Mouse (Mus musculus): Measurements from ENCODE around the gene Rufy1.

Gene Rufy1

GRCm38 (mm10) chr11:50426056-50426455 lies 4.9 kb downstream of the Rufy1 start:
- no peak for DNase-seq (ENCODE audit: low read depth, low spot score)

GRCm38 (mm10) chr11:50421934-50422780 lies 8.8 kb downstream of the Rufy1 start:
- DNase-seq (ENCODE audit: low read depth, low spot score), result peak; percentile 74

- no peak for DNase-seq (ENCODE audit: low read depth, low spot score)
These were observed 9.5 kb downstream of the Rufy1 start for GRCm38 (mm10) chr11:50421461-50421860.

- DNase-seq (ENCODE audit: low read depth, low spot score), result no peak
These were observed 13.1 kb downstream of the Rufy1 start for GRCm38 (mm10) chr11:50417856-50418255.

GRCm38 (mm10) chr11:50415563-50416241 lies 15.2 kb downstream of the Rufy1 start:
- no peak for DNase-seq (ENCODE audit: low read depth, low spot score)

GRCm38 (mm10) chr11:50407235-50407634 lies 23.7 kb downstream of the Rufy1 start:
- DNase-seq (ENCODE audit: low read depth, low spot score), result no peak

GRCm38 (mm10) chr11:50403367-50404014 lies 27.4 kb downstream of the Rufy1 start:
- DNase-seq (ENCODE audit: low read depth, low spot score), result no peak

GRCm38 (mm10) chr11:50402481-50402880 lies 28.4 kb downstream of the Rufy1 start:
- no peak for DNase-seq (ENCODE audit: low read depth, low spot score)

GRCm38 (mm10) chr11:50398803-50399202 lies 32.1 kb downstream of the Rufy1 start:
- DNase-seq (ENCODE audit: low read depth, low spot score), result no peak

GRCm38 (mm10) chr11:50397316-50397715 lies 33.6 kb downstream of the Rufy1 start:
- no peak for DNase-seq (ENCODE audit: low read depth, low spot score)

- no peak for DNase-seq (ENCODE audit: low read depth, low spot score)
These were observed 34.1 kb downstream of the Rufy1 start for GRCm38 (mm10) chr11:50396766-50397307.

GRCm38 (mm10) chr11:50394731-50395130 lies 36.2 kb downstream of the Rufy1 start:
- DNase-seq (ENCODE audit: low read depth, low spot score), result no peak

GRCm38 (mm10) chr11:50393306-50393705 lies 37.6 kb downstream of the Rufy1 start:
- no peak for DNase-seq (ENCODE audit: low read depth, low spot score)

GRCm38 (mm10) chr11:50391272-50391960 lies 39.5 kb downstream of the Rufy1 start:
- no peak for DNase-seq (ENCODE audit: low read depth, low spot score)

GRCm38 (mm10) chr11:50389616-50390015 lies 41.3 kb downstream of the Rufy1 start:
- no peak for DNase-seq (ENCODE audit: low read depth, low spot score)

- DNase-seq (ENCODE audit: low read depth, low spot score), result no peak
These were observed 41.9 kb downstream of the Rufy1 start for GRCm38 (mm10) chr11:50389011-50389410.

GRCm38 (mm10) chr11:50388217-50388929 lies 42.6 kb downstream of the Rufy1 start:
- no peak for DNase-seq (ENCODE audit: low read depth, low spot score)

GRCm38 (mm10) chr11:50387697-50388096 lies 43.2 kb downstream of the Rufy1 start:
- DNase-seq (ENCODE audit: low read depth, low spot score), result no peak

- DNase-seq (ENCODE audit: low read depth, low spot score), result no peak
These were observed 43.7 kb downstream of the Rufy1 start for GRCm38 (mm10) chr11:50387167-50387679.

- DNase-seq (ENCODE audit: low read depth, low spot score), result no peak
These were observed 49.6 kb downstream of the Rufy1 start for GRCm38 (mm10) chr11:50381311-50381710.
